Mouse (Mus musculus) spleen, postnatal 36 days (tissue): ENCODE results near the gene Sirt3.

Experiments
- DNase-seq, 2 experiments: peaks; one replicate each; pipeline ENCODE4 v3.0.0; 2022; ENCODE audit warnings: low spot score in 2 of 2, mixed read lengths in 1 of 2

Sirt3 gene

GRCm38 (mm10) chr7:140881696-140882468, at the start of gene Sirt3, which contains the start of gene Psmd13:
Sirt3 (minus strand) TSS chr7:140882309.
Psmd13 (plus strand) TSS chr7:140881968.
- peak; percentile 92 to 94 for DNase-seq

- DNase-seq: no peak
These were observed 45.1 kb upstream of the Sirt3 start for GRCm38 (mm10) chr7:140927181-140927580.

DNA sequence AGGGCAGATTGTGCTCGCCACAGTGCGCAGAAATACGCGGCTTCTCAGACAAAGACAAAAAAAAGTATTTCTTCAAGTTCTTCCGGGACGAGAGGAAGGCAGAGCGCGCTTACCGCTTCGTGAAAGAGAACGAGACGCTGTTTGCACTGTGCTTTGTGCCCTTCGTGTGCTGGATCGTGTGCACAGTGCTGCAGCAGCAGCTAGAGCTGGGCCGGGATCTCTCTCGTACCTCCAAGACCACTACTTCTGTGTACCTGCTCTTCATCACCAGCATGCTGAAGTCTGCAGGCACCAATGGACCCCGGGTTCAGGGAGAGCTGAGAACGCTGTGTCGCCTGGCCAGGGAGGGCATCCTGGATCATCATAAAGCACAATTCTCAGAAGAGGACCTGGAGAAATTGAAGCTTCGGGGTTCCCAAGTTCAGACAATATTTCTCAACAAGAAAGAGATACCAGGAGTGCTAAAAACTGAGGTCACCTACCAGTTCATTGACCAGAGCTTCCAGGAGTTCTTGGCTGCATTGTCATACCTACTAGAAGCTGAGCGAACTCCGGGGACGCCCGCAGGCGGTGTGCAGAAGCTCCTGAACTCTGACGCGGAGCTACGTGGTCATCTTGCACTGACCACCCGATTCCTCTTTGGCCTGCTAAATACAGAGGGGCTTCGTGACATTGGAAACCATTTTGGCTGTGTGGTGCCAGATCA, 41.1 kb upstream of the Sirt3 start:
- DNase-seq: no peak

DNA sequence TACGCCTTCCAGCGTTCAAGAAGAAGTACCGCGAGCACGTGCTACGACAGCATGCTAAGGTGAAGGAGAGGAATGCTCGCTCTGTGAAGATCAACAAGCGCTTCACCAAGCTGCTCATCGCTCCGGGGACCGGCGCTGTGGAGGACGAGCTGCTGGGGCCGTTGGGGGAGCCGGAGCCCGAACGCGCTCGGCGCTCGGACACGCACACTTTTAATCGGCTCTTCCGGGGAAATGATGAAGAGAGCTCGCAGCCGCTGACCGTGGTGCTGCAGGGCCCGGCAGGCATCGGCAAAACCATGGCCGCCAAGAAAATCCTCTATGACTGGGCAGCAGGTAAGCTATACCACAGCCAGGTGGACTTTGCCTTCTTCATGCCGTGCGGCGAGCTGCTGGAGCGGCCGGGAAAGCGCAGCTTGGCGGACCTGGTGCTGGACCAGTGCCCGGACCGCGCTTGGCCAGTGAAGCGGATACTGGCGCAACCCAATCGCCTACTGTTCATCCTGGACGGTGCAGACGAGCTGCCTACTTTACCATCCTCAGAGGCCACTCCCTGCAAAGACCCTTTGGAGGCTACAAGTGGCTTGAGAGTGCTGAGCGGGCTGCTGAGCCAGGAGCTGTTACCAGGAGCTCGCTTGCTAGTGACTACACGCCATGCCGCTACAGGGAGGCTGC, 40.4 kb upstream of the Sirt3 start:
- DNase-seq: no peak

GRCm38 (mm10) chr7:140921225-140921975, 39.3 kb upstream of the Sirt3 start:
- DNase-seq: no peak

DNA sequence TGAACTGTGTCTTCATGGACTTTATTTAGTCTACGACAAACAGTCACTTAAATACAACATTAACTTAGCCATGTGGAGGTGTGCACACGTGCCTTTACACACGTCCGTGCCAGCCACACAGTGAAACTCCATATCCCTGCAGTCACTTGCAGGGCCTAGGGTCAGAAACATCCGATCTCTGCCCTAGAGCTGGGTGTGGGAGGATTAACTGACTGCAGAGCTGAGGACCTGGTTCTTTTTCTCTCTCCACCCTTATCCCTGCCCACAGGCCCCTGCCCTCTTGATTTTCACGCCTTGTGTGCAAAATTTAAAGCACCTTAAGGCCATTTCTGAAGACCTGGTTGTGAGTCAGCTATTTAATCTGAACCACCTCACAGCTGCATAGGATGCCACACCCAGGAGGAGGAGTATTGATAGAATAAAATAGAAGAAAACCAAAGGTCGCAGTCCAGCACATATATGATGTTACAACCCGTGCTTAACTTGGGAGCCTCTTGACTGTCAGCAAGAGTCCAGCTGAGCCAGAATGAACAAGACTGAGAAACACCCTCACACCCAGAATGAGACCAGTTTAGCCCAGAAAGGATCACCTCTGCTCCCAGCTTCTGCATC, 38.4 kb upstream of the Sirt3 start, which contains the start of gene Nlrp6:
TSS of gene Nlrp6 (plus strand) at position 485 of the 612 bp plus-strand sequence.
- no peak for DNase-seq

GRCm38 (mm10) chr7:140919911-140920310, 37.8 kb upstream of the Sirt3 start:
- DNase-seq: no peak

GRCm38 (mm10) chr7:140914031-140914690, 32.1 kb upstream of the Sirt3 start:
- no peak for DNase-seq

DNA sequence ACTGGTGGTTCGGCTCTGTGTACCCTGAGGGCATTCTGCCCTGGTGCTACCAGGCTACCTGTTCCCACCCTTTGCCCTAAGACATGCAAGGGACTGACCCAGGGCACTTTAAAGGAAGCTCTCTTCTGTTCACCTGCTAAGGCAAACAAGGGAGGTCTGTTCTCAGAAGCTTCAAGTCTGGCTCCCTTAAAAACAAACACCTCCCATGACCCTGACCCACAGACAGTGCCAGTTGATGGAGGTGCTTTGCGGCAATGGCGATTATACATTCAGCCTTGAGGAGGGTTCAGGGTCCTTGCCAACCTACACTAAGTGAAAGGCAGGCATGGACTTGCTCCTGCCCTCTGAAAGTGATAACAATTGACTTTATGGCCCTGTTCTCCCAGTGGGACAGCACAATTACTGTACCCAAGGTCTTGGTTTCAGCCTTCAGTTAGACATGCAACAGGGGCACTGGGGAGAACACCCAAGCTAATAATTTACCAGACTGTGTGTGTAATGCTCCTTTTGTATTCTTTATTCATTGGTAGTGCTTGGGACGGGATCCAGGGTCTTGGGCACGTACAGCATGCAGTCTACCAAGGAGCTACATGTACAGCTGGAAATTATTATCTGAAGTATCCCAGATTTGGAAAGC, 30.9 kb upstream of the Sirt3 start:
- DNase-seq: no peak

DNA sequence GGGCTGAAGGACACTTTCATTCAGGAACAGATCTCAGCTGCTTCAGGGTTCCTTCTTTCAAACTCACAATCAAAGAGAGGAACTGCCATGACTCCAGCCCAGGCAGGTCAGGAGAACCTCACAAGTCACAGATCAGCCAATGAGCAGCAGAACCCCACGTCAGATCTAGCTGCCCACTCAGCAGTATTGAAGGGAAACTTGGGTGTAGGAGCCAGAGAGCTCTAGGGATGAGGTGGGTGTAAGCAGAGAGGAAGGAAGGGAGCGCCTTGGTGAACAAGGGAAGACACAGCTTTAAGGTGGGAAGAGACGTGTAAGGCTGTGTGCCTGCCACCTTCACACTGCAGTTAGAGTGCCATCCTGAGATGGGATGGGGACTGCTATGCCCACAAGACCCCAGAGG, 30.2 kb upstream of the Sirt3 start:
- no peak for DNase-seq

DNA sequence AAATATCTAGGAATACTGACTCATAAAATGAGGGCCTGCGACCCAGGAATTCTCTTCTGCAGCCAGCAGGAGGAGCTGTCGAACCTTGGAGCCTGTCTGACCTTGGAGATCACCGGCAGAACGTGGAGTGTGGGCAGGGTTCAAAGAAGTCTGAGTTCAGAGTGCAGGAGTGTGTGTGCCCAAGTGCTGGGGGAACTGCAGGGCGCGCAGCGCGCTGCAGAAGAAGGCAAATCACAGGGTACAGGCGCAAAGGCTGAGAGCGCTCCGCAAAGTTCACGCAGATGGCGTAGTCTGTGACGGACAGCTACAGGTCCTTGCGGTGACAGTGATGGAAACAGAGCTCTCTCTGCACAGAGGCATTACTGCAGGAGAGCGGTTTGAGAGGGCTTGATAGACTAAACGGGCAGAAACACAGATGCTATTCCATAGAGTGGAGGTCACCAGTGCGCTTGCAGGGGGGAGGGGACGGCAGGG, 26.6 kb upstream of the Sirt3 start:
- peak; percentile 53 to 59 for DNase-seq

DNA sequence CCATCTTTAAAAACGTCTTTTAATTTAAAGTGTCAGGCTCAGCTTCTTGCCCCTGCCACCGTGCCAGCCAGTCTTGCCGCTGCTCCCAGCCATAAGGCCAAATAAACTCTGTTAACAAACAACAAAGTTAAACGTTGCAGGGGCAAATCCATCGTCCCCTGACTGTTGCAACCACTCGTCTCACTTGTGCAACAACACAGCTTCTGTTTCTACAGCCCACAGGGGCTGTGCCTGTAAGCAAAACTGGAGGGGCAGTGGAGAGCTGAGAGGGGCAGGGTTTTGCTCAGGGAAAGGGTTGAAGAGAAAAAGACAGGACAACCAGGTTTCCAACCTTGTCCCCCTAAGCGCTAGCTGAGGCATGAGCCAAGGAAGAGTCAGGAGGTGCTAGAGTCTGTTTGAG, 26.1 kb upstream of the Sirt3 start:
- no peak for DNase-seq

DNA sequence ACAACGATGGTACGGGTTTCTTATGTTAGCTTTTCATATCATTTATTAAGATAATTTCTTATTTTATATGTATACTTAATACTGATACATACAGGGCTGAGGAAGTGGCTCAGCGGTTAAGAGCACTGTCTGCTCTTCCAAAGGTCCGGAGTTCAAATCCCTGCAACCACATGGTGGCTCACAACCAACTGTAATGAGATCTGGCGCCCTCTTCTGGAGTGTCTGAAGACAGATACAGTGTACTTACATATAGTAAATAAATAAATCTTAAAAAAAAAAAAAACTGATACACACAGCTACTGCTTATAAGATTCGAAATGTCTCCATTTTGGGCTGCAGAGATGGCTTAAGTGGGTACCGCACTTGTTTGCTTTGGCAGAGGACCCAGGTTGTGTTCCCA, 25.6 kb upstream of the Sirt3 start:
- DNase-seq: no peak

DNA sequence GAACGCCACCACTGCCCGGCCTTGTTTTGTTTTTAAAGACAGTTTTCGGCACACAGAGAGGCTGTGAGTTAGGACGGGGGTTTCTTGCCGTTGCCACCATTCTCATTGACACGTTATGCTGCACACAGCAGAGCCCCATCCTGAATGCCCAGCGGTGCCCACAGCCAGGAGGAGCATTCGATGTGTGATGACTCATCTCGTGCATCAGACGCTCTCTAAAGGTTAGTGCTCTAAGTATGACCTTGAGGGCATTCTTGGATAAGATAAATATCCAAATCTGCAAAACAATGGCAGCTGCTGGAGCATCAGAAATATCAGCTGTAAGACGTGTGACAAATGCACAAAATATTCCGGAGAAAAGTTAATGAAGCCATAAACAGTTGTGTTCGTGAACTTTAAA, 25.0 kb upstream of the Sirt3 start:
- DNase-seq: no peak

DNA sequence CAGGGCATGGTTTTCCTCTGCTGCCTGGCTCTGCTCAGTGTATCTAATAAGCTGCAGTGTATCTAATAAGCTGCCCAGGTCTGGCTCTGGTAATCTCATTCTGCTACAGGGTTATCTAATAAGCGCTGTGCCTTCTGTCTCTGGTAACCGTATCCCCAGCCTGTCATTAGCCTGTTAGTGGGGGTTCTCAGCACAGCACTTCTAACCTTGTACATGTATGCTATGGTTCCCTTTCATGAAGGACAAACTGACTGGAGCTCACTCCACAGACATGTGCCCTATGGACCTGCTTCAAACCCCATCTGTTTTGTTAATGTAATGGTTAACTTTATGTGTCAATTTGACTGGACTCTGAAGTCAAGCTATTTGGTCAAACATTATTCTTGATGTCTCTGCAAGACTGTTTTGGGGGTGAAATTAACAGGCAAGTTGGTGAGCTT, 23.6 kb upstream of the Sirt3 start:
- no peak for DNase-seq

- peak; percentile 49 to 56 for DNase-seq
These were observed 21.1 kb upstream of the Sirt3 start for GRCm38 (mm10) chr7:140903212-140903611.

DNA sequence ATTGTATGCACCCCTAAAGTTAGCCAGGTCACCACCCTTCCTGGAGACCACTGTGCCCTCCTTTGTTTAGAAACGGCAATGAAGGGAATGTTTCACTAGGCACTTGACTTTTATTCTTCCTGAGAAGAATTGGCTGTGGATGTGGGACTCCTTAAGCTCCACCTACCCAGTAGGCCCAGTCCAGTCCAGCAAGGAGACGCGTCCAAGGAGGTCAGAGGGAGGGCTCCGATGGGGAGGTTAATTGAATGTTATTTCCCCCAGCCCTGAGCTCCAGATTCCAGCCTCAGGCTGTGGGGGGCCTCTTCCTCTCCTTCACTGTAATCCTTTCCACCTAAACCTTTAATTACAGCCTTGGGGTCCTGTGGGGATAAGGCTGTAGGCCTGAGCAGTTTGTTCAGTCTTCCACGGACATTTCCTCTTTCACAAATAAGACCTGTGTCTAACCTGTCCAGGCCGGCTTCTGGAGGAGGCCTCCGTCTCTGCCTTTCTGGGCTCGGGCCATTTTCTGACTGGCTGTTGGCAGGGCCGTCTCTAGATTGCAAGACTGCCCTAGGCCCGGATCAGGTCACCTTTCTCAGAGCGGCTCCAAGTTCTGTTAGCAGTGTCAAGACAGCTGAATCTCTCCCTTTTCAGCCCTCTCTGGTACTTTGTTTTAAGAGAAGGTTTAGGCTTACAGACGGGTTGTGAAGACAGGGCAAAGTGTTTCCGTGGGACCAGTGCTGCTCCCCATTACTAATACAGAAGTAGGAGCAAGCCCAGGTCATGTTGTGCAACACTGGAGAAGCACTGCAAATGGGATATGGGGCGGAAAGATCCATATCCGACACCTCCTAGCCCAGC, 20.1 kb upstream of the Sirt3 start:
- no peak for DNase-seq

DNA sequence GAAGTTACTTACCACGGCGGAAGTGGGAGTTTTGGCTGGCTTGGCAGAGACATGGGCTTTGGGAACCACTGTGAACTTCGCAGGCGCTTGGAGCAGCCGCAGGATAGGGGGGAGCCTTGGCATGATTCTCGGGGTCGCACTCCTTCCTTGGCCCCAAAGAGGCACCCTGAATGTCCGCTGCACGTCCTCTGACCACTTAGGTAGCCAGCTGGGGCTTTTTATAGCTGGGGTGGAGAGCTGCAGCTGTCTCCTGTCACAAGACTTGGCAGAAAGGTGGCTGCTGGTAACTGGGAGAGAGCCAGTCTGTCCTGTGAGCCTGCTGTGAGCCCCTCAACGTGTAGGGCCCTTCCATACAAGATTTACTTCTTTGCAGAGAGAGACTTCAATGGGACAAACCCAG, 18.1 kb upstream of the Sirt3 start, which contains the start of gene Cox8b:
TSS of gene Cox8b (minus strand) at position 227 of the 400 bp plus-strand sequence.
- DNase-seq: no peak

DNA sequence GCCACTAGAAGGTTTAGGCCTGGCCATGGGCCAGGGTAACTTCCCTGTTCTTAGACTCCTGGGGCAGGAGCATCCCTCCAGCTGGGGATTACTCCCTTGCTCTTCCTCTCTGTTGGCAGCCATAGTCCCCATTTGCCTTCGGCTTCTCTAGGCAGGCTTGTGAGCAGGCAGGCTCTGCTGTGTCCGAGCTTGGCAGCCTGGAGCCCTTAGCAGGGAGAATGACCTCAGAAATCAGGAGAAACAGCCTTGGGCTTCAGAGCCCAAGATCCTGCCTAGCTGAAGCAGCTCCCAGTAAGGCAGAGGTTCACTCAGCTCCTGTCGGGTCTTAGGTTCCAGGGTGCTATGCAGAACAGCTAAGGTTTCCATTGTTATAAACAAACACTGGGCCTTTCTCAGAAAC, 17.0 kb upstream of the Sirt3 start:
- DNase-seq: no peak
